Mouse (Mus musculus) CH12.LX (cell line): ENCODE results near the gene Pde4b. TPM values are rescaled to one million over a fixed set of nuclear protein-coding genes. Genes with fewer than 3 reads are reported as not detected.

Experiments
- DNase-seq: peaks from one replicate; pipeline ENCODE4 v3.0.0-alpha.2; 2013; ENCODE audit errors: extremely low read depth
- H3K27ac ChIP-seq: 2 replicates; pipeline ENCODE4 v1.5.1; 2012; ENCODE audit warnings: low read depth, mild to moderate bottlenecking, control low read depth, moderate library complexity; ENCODE audit not compliant: insufficient read depth
- H3K27me3 ChIP-seq: replicated peaks from 2 replicates; pipeline ENCODE3; 2012; ENCODE audit warnings: inconsistent platforms
- H3K36me3 ChIP-seq, 2 experiments: replicated peaks in 1 of 2; 2 replicates each; pipeline versions ENCODE3 to v1.6.1; 2012; ENCODE audit warnings: inconsistent platforms in 1 of 2, low read length in 1 of 2, mild to moderate bottlenecking in 1 of 2, mixed read lengths in 1 of 2, moderate library complexity in 1 of 2; ENCODE audit not compliant: control insufficient read depth in 1 of 2, insufficient read depth in 1 of 2
- H3K4me1 ChIP-seq, 2 experiments: 2 replicates each; pipeline ENCODE4 v1.6.1; 2012; ENCODE audit warnings: inconsistent platforms in 1 of 2, moderate library complexity in 1 of 2; ENCODE audit not compliant: insufficient read depth in 2 of 2, control insufficient read depth in 1 of 2
- H3K4me2 ChIP-seq: 2 replicates; pipeline ENCODE4 v1.6.1; 2012; ENCODE audit warnings: low read depth, mild to moderate bottlenecking, control low read depth; ENCODE audit not compliant: poor library complexity, insufficient read depth, severe bottlenecking
- H3K4me3 ChIP-seq, 3 experiments: fragments of 150-350 bp in 1 of 3; sonication (generic) in 1 of 3; replicated peaks in 1 of 3; 2 replicates each; pipeline versions ENCODE3 to v1.5.1; 2011 to 2012; ENCODE audit warnings: low read depth in 2 of 3, low read length in 2 of 3, mild to moderate bottlenecking in 2 of 3, moderate library complexity in 2 of 3, control low read depth in 1 of 3, improper control_type of control experiment in 1 of 3, inconsistent platforms in 1 of 3, mixed read lengths in 1 of 3; ENCODE audit not compliant: poor library complexity in 1 of 3
- H3K79me2 ChIP-seq: replicated peaks from 2 replicates; pipeline ENCODE4 v1.6.1; 2012; ENCODE audit warnings: mild to moderate bottlenecking, moderate library complexity; ENCODE audit not compliant: control insufficient read depth, poor library complexity, insufficient read depth, severe bottlenecking; ENCODE audit errors: extremely low read depth
- H3K9ac ChIP-seq: 2 replicates; pipeline ENCODE4 v1.6.1; 2012; ENCODE audit warnings: low read depth, mild to moderate bottlenecking, control low read depth, moderate library complexity; ENCODE audit not compliant: insufficient read depth
- H3K9me3 ChIP-seq: replicated peaks from 2 replicates; pipeline ENCODE3; 2012; ENCODE audit warnings: low read length, inconsistent platforms, mixed read lengths
- GABPA ChIP-seq: IDR thresholded peaks from 2 replicates; pipeline ENCODE4 v1.6.1; 2012; ENCODE audit warnings: low read depth, low read length, improper control_type of control experiment, inconsistent platforms; ENCODE audit not compliant: insufficient replicate concordance
- HCFC1 ChIP-seq: IDR thresholded peaks from 2 replicates; pipeline ENCODE4 v1.6.1; 2012; ENCODE audit warnings: low read depth, mild to moderate bottlenecking, inconsistent platforms, low read length, improper control_type of control experiment
- IRF4 ChIP-seq: IDR thresholded peaks from 2 replicates; pipeline ENCODE4 v1.6.1; 2014; ENCODE audit warnings: low read depth, mild to moderate bottlenecking, inconsistent platforms, low read length, improper control_type of control experiment
- KAT2A ChIP-seq: IDR thresholded peaks from 2 replicates; pipeline ENCODE4 v1.6.1; 2012; ENCODE audit warnings: low read length, improper control_type of control experiment, inconsistent platforms; ENCODE audit not compliant: insufficient replicate concordance
- MAFK ChIP-seq: IDR thresholded peaks from 2 replicates; pipeline ENCODE4 v1.6.1; 2011; ENCODE audit warnings: low read length, improper control_type of control experiment; ENCODE audit not compliant: insufficient replicate concordance
- MAX ChIP-seq: IDR thresholded peaks from 2 replicates; pipeline ENCODE4 v1.6.1; 2011; ENCODE audit warnings: low read length, improper control_type of control experiment
- MAZ ChIP-seq: IDR thresholded peaks from 2 replicates; pipeline ENCODE4 v1.6.1; 2012; ENCODE audit warnings: low read depth, mild to moderate bottlenecking, inconsistent platforms, low read length, improper control_type of control experiment, moderate library complexity
- MEF2A ChIP-seq: IDR thresholded peaks from 2 replicates; pipeline ENCODE4 v1.6.1; 2014; ENCODE audit warnings: low read depth, mild to moderate bottlenecking, inconsistent platforms, low read length, improper control_type of control experiment, borderline replicate concordance
- MXI1 ChIP-seq: IDR thresholded peaks from 2 replicates; pipeline ENCODE4 v1.6.1; 2011; ENCODE audit warnings: mild to moderate bottlenecking, low read depth, low read length, improper control_type of control experiment
- NRF1 ChIP-seq: IDR thresholded peaks from 2 replicates; pipeline ENCODE4 v1.6.1; 2014; ENCODE audit warnings: low read depth, mild to moderate bottlenecking, inconsistent platforms, low read length, improper control_type of control experiment, moderate library complexity
- RAD21 ChIP-seq: IDR thresholded peaks from 2 replicates; pipeline ENCODE4 v1.6.1; 2011; ENCODE audit warnings: low read depth, mild to moderate bottlenecking, low read length, improper control_type of control experiment, moderate library complexity
- SMC3 ChIP-seq: IDR thresholded peaks from 2 replicates; pipeline ENCODE4 v1.6.1; 2011; ENCODE audit warnings: low read depth, low read length, improper control_type of control experiment
- UBTF ChIP-seq: IDR thresholded peaks from 2 replicates; pipeline ENCODE4 v1.6.1; 2012; ENCODE audit warnings: low read depth, mild to moderate bottlenecking, inconsistent platforms, low read length, improper control_type of control experiment, moderate library complexity
- USF1 ChIP-seq: IDR thresholded peaks from 2 replicates; pipeline ENCODE4 v1.6.1; 2014; ENCODE audit warnings: low read depth, mild to moderate bottlenecking, inconsistent platforms, low read length, improper control_type of control experiment
- USF2 ChIP-seq: conservative IDR thresholded peaks from 2 replicates; pipeline ENCODE4 v1.6.1; 2011; ENCODE audit warnings: low read depth, low read length, improper control_type of control experiment
- ZMIZ1 ChIP-seq: IDR thresholded peaks from 2 replicates; pipeline ENCODE4 v1.6.1; 2012; ENCODE audit warnings: low read depth, mild to moderate bottlenecking, inconsistent platforms, low read length, improper control_type of control experiment
- dilution Hi-C: fragments of 300-500 bp; cut with MboI; formaldehyde crosslinking; loops from 2 replicates; pipeline ENCODE4 v1.14.3; 2020; ENCODE audit warnings: low sequenced_read_pairs; ENCODE audit not compliant: extremely low pct_unique_long_range_greater_than_20kb, extremely low pct_ligation_motif_present
- in situ Hi-C: fragments of 300-500 bp; cut with MboI; formaldehyde crosslinking; loops from 3 replicates; pipeline ENCODE4 v1.14.3; 2019; ENCODE audit warnings: low sequenced_read_pairs, low pct_ligation_motif_present, low pct_unique_long_range_greater_than_20kb, mixed read lengths
- polyA plus RNA-seq: library from polyadenylated mRNA; unstranded; fragments of >175 nt; gene quantifications from 2 replicates; pipeline ENCODE4 v1.2.1, GENCODE M21; 2012; ENCODE audit warnings: low read depth; ENCODE audit not compliant: insufficient read length
- total RNA-seq, 2 experiments: library from RNA; depleted of rRNA; stranded (reverse); fragments of 300-350 nt in 1 of 2; fragments of >200 nt in 1 of 2; gene quantifications; 2 replicates each; pipeline ENCODE4 v1.2.3; 2012 to 2014

The Pde4b gene
- total and polyA plus RNA-seq, 3 experiments = 9.6 to 24.2 (median 21.8) TPM

DNA sequence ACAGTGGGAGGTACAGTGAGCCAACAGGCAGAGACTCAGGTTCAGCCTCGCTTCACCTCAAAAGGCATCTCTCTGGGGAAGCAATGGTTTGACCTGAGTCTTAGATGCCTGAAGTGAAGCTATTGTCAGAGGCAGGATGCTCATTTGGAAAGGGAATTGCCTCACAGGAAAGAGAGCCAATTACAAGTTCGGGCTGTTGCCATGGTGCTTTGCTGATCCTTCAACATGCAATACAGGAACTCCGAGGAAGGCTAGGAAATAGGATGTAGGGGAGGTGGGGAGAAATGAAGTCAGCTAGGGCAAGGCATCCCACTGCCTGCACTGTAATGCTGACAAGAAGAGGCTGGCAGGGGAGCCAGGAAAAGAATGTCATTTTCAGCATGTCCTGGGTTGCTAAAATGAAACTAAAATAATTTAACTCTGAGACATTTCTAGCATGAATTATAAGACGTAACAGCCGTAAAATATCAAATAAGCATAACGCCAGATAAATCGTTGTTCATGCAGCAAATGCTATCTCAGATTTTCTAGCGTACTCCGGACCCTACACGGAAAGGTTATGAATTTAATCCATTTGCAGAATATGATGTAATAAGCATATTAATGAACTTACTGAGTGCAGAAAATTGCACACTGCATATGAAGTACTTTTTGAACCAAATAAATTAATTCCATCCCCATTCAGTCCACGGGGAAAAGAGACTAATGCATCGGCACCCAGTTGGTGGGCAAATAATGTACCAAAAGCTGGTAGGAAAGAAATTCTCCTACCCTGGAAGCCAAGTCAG lies 501.5 kb downstream of the Pde4b start:
- H3K4me2 ChIP-seq = peak overlapping the region; percentile 27

DNA sequence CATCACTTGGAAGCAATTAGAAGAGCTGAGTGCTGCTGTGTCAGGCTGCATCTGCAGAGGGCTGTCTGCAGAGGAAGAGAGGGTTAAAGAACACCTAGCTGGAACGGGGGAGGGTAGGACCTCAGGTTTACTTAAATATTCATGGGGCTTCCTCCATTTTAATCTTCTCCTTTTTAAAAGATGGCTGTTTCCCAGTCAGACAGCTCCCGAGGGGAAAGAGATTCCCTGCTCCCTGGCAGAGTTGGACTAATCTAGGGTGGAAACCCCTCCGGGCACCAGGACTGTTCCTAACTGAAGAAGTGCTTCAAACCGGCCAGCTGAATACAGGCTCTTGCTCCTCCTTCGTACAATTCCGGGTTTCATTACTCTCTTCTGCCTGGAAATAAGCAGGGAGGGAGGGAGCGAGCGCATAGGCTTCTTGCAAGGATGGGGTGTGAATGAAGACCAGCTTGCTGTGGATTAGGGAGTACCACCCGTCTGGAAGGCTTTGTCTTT lies 502.2 kb downstream of the Pde4b start:
- no peak for DNase-seq
- Histone ChIP-seq H3K9ac (no peak overlapping the region), H3K9me3 (no peaks in the 10 kb centered on the region), H3K4me2 (no peak overlapping the region), H3K36me3 (peaks cover 25 to 69% of the 10 kb centered on the region in 2 experiments), H3K79me2 (peaks cover 82% of the 10 kb centered on the region), H3K4me3 (no peak overlapping the region), H3K27me3 (no peaks in the 10 kb centered on the region), H3K27ac (no peak overlapping the region), H3K4me1 (peaks cover 29 to 84% of the 10 kb centered on the region in 2 experiments)
- in situ Hi-C loops (no loop called here), dilution Hi-C loops (no loop called here)
- no peak for TF ChIP-seq RAD21
- no peak for TF ChIP-seq KAT2A
- no peak for TF ChIP-seq MAFK
- TF ChIP-seq MAZ = no peak
- TF ChIP-seq ZMIZ1 = no peak
- no peak for TF ChIP-seq UBTF
- no peak for TF ChIP-seq MEF2A

More for the DNA sequence above, 501.5 kb downstream of the Pde4b start:
- H3K4me3 ChIP-seq = no peak overlapping the region
- dilution Hi-C loops (no loop called here), in situ Hi-C loops (no loop called here)
- no peak for TF ChIP-seq MAX
- TF ChIP-seq USF2 = no peak
- TF ChIP-seq MXI1 = no peak
- no peak for TF ChIP-seq USF1
- TF ChIP-seq, all 38 proteins: peak for 0
- Histone ChIP-seq H3K36me3 (peaks cover 23 to 64% of the 10 kb centered on the region in 2 experiments), H3K79me2 (peaks cover 79% of the 10 kb centered on the region), H3K27ac (peak overlapping the region; percentile 24; the same call in 1 of the 2 replicates), H3K4me1 (peaks cover 31 to 91% of the 10 kb centered on the region in 2 experiments), H3K9me3 (no peaks in the 10 kb centered on the region), H3K9ac (no peak overlapping the region), H3K27me3 (no peaks in the 10 kb centered on the region)
- no peak for DNase-seq

DNA sequence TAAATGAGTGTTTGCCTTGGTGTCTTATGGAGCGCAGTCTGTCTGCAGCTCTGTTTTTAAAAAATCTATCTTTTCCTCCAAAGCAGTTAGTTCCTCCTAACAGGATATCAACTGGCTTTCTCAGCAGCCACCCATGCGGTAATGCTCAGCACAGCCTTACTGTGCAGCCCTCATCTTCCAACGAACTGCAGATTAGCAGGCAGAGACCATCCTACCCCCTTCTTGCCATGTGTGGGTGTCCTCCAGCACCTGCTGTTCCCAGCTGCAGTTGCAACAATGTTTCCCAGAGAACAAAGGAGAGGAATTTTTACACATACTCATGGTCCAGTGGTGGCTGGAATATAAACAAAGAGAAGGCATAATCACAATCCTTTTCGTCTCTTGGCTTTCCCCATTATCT lies 504.5 kb downstream of the Pde4b start:
- H3K9ac ChIP-seq = no peak overlapping the region
- peaks cover 43 to 81% of the 10 kb centered on the region in 2 experiments for H3K36me3 ChIP-seq
- no peak overlapping the region for H3K4me3 ChIP-seq
- dilution Hi-C loops (no loop called here), in situ Hi-C loops (no loop called here)
- no peak for DNase-seq
- H3K79me2 ChIP-seq = peaks cover 69% of the 10 kb centered on the region
- no peak overlapping the region; the same call in 1 of the 2 replicates for H3K4me2 ChIP-seq
- H3K27me3 ChIP-seq = no peaks in the 10 kb centered on the region
- TF ChIP-seq NRF1 (no peak), HCFC1 (no peak), GABPA (no peak), IRF4 (no peak), SMC3 (no peak)
- H3K9me3 ChIP-seq = no peaks in the 10 kb centered on the region
- peaks cover 22 to 64% of the 10 kb centered on the region in 2 experiments for H3K4me1 ChIP-seq
- H3K27ac ChIP-seq = peak overlapping the region; percentile 33; the same call in 1 of the 2 replicates
